Mouse (Mus musculus) kidney, adult 2 months (tissue): ENCODE measurements around the gene Supt20.

Experiments
- CTCF ChIP-seq: fragments of 200-500 bp; conservative IDR thresholded peaks from 2 replicates; pipeline ENCODE4 v1.5.1; 2011; ENCODE audit warnings: low read depth, mild to moderate bottlenecking, control low read depth, low read length, moderate library complexity, mixed read lengths; ENCODE audit not compliant: insufficient read depth, insufficient read length
- POLR2A ChIP-seq: fragments of 200-500 bp; IDR thresholded peaks from one replicate; pipeline ENCODE4 v1.6.1; 2011; ENCODE audit warnings: low read depth, low read length, control low read depth

GRCm38 (mm10) chr3:54657090-54657489, 35.5 kb upstream of the Supt20 start:
- no peak for TF ChIP-seq POLR2A
- TF ChIP-seq CTCF, result no peak
